Mouse (Mus musculus): Measurements from ENCODE around the gene Mark4.

Mark4 gene

DNA sequence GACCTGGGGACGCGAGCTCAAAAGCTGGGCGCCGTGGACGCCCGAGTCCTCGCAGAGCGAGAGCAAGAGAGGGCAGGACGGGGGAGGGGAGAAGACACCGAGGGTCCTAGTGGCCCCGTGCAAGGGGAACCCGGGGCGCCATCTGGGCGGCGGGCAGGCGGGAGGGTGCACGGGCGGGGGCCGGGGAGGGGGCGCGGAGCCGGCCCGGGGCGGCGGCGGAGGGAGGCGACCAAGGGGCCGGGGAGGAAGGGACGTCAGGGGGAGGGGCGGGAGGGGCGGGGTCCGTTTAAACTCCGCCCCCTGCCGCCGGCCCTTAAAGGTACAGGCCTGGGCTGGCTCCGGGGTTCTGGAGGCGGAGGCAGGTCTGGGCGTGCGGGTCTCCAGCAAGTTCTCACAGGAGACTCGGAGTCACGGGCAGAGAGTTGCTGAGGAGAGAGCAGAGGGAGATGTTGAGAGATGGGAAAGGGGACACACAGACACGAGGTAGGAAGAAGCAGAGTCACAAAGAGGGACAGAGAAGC is at the start of gene Mark4:
TSS of gene Mark4 (minus strand) at position 231 of the 521 bp plus-strand sequence.
- DNase-seq (ENCODE audit: low read depth, low spot score), result peak; percentile 92

- no peak for DNase-seq (ENCODE audit: low read depth, low spot score)
Observed at GRCm38 (mm10) chr7:19507612-19507981, 49.0 kb upstream of the Mark4 start.

- peak; percentile 80 for DNase-seq (ENCODE audit: low read depth, low spot score)
Observed at GRCm38 (mm10) chr7:19506969-19507611, 48.5 kb upstream of the Mark4 start.

DNA sequence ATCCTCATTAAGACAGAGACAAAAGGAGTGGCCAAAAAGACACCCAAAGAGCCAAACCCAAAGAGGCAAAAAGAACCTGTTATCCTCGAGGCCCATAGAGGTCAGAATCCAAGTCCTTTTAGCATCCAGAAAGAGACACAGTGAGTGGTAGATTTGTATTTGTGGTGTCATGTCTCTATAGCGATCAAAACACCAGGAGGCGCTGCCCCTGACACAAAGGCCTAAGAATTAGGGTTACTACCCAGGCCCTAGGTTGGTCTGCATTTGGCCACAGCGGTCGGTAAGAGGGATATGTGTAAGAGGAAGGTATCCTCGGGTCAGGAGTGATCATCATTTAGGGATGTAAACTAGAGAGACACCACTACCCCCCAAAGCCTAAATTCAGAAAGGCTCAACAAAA is 47.7 kb upstream of the Mark4 start:
- DNase-seq (ENCODE audit: low read depth, low spot score), result peak; percentile 67

- DNase-seq (ENCODE audit: low read depth, low spot score), result peak; percentile 78
Observed at GRCm38 (mm10) chr7:19503481-19504068, 45.0 kb upstream of the Mark4 start.

GRCm38 (mm10) chr7:19501658-19502057 is 43.0 kb upstream of the Mark4 start:
- no peak for DNase-seq (ENCODE audit: low read depth, low spot score)

DNA sequence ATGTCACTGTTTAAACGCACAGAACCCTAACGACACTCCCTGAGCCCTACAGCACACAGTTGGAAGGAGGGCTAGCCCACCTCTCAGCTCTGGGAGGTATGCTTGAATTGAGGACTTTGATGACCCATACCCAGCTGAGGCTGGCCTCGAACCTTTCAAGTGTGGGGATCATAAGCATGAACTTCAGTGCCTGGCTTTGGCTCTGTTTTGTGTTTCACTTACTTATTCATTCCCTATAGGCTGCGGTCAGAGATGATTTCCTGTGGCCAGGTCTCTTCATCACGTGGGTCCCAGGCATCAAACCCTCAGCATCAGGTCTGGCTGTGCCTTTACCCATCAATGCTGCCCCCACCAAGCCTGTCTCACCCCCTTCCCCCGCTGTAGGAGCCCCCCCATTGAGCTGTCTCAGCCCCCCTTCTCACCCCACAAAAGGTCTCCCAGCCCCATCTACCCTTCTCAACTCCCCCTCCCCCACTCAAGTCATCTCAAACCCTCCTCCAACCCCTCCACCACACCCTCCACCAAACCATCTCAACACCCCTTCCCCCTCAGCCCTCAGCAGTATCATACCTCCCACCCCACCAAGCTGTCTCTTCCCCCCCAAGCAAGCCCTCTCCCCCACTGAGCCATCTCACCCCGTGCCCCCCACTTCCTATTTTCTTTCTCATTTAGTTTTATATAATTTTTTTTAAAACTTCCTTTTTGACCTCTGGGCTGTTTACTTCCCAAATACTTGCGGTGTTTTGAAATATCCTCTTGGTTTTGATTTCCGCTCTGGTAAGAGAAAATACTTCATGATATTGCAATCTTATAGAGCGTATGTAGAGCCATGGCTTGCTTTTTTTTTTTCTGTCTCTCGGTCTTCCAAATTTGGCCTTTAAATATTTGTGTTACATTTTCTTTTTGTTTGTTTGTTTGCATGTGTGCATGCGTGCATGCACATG is 42.1 kb upstream of the Mark4 start:
- no peak for DNase-seq (ENCODE audit: low read depth, low spot score)

DNA sequence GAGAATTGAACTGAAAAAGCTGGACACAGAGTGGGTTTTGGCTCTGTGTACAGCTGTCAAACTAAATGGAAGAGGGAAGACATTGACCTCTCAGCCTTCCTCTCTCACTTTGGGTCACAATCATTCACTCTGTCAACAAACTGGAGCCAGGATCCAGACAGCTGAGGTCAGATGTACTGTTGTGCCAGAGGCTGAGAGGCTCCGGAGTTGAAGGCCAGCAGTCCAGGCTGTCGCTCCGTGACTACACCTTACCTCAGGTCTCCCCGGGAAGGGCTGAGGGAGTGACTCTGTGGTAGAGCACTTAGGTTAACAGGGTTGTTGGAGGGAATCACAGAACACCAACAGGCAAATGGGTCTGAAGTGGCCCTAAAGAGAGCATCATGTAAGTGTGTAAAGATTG is 39.7 kb upstream of the Mark4 start:
- DNase-seq (ENCODE audit: low read depth, low spot score), result no peak

GRCm38 (mm10) chr7:19496214-19496555 is 37.6 kb upstream of the Mark4 start:
- DNase-seq (ENCODE audit: low read depth, low spot score), result peak; percentile 51

DNA sequence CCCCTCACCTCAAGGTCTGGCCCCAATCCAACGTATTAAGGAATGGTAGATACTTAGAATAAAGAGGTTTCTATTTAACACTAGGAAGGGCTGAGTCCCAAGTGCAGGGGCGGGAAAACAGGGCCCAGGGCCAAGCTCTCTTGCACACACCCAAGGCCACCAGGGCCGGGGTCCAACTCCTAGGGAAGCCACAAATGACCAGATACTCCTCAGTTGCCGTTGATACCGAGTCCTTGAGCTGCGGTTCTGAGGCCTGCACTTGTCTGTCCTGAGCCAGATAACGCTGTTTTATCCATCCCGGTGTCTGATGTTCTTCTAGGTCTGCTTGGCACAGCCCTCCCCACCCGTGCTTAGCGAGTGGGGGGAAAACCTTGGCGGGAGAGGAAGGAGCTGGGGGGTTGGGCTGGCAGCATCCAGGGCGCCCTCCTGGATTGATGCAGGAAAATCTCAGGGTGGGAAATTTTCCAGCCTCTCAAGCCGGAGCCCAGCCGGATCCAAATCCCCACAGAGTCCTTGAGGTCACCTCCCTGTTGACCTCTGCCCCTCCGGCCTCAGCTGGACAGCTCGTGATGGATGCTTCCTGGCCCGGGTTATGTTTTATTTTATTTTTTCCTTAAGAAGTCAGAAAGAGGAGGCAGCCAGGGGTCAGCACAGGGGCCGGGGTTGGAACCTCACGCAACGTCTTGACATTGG is 37.0 kb upstream of the Mark4 start:
- no peak for DNase-seq (ENCODE audit: low read depth, low spot score)

- no peak for DNase-seq (ENCODE audit: low read depth, low spot score)
Observed at GRCm38 (mm10) chr7:19494751-19495474, 36.3 kb upstream of the Mark4 start.

DNA sequence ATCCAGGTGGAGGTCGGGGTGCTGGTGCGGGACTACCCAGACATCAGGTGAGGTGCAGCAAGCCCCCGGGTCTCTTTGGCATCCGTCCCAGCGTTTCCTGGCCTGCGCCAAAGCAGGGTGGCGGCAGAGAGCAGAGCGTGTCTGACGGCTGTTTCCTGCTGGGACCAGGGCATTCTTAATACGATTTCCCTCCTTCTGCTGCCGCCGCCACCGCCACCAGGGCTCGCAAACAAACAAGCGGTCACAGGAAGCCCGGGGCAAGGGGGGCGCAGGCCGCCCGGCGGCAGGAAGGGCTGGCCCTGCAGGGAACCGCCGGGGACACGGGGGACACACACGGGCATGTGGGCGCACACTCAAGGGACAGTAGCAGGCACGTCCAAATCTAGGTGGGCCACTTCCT is 33.1 kb upstream of the Mark4 start:
- no peak for DNase-seq (ENCODE audit: low read depth, low spot score)

DNA sequence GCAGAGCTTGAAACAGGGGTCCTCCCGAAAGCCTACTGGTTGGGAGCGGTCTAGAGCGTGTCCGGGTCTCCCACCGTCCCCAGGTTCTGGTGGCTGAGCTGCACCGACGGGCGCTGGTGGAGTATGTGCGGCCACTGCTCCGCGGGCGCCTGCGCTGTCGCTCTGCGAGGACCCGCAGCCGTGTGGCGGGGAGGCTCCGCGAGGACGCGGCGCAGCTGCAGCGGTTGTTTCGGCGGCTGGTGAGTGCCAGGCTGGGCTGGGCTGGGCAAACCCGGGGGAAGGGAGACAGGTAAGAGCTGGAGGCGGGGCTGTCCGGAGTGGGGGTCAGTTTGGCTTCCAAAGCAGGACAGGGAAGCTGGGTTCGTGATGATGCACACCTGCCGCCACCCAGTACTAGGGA is 30.9 kb upstream of the Mark4 start:
- no peak for DNase-seq (ENCODE audit: low read depth, low spot score)

- DNase-seq (ENCODE audit: low read depth, low spot score), result no peak
Observed at GRCm38 (mm10) chr7:19486549-19486948, 27.9 kb upstream of the Mark4 start.

GRCm38 (mm10) chr7:19485488-19485887 is 26.9 kb upstream of the Mark4 start:
- no peak for DNase-seq (ENCODE audit: low read depth, low spot score)

DNA sequence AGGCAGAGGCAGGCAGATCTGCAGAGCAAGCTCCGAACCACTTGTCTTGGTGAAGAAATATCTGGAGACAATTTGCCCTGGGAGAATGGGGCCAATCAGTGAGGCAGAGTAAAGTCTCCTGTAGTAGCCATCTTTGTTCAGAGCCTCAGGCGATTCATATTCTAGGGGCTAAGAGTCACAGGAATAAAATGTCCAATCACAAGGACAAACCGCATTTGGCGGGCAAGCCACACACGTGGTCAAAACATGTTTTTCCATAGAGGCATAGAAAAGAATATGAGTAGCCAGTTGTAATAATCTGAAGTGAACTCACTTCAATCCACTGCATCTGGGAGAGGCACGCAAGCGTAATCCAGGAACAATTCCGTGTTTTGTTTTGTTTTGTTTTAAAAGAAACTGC is 24.7 kb upstream of the Mark4 start:
- DNase-seq (ENCODE audit: low read depth, low spot score), result no peak

DNA sequence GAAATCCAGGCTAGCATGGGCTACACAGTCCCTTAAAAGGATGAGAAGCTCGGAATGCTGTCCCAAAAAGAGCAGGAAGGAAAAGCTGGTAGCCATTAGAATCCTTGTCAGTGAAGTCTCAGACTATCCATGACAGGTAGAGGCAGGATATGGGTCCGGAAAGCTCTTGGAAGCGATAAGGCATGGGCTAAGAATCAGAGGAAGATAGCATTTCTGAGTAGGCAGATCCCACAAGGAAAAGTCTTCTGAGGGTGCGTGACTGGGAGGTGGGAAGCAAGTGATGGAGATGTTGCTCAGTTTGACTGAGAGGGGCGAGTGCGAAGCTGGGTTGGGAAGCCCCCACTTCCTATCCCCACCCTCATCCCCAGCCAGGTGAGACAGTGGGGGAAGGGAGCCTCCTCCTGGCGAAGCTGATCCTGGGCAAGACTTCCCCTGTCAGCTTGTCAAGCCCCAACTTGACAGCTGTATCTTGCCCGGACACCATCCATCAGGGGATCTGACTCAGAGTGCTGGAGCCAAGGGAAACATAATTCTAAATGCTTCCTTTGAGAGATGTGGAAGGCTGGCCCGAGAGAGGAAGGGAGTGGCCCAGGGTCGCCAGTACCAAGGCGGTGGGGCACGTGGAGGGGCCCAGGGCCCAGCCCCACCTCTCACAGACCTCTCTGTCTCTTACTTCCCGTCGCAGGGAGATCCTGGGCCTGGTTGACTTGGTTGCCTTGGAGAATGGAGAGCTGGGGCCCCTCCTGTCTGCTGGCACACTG is 19.2 kb upstream of the Mark4 start:
- DNase-seq (ENCODE audit: low read depth, low spot score), result no peak

DNA sequence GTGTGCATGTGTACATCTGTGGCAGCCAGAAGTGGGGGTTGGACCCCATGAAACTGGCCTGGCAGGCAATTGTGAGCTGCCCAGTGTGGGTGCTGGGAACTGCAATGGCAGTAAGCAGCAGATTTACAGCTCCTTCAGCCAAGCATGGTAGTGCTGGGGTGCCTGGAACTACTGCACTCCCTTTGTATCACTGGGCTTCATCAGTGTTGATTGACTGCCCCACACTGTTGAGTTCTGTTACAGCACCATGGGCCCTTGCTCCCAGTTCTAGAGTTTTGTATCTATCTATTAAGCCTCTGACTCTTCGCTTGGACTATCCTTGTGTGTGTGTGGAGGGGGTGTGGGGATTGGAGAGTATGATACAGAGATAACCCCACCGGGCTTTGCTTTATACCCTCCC is 18.5 kb upstream of the Mark4 start:
- no peak for DNase-seq (ENCODE audit: low read depth, low spot score)

GRCm38 (mm10) chr7:19473875-19474443 is 15.3 kb upstream of the Mark4 start:
- DNase-seq (ENCODE audit: low read depth, low spot score), result peak; percentile 91

- no peak for DNase-seq (ENCODE audit: low read depth, low spot score)
Observed at GRCm38 (mm10) chr7:19472403-19472802, 13.8 kb upstream of the Mark4 start.

Data from ZHBTc4 (cell line).